Mouse (Mus musculus): ENCODE data around the gene Rnf141. TPM values are rescaled to one million over a fixed set of nuclear protein-coding genes. Genes with fewer than 3 reads are reported as not detected.

The Rnf141 gene
- 13.3 TPM for polyA plus RNA-seq (2017; shearing (Covaris generic))

DNA sequence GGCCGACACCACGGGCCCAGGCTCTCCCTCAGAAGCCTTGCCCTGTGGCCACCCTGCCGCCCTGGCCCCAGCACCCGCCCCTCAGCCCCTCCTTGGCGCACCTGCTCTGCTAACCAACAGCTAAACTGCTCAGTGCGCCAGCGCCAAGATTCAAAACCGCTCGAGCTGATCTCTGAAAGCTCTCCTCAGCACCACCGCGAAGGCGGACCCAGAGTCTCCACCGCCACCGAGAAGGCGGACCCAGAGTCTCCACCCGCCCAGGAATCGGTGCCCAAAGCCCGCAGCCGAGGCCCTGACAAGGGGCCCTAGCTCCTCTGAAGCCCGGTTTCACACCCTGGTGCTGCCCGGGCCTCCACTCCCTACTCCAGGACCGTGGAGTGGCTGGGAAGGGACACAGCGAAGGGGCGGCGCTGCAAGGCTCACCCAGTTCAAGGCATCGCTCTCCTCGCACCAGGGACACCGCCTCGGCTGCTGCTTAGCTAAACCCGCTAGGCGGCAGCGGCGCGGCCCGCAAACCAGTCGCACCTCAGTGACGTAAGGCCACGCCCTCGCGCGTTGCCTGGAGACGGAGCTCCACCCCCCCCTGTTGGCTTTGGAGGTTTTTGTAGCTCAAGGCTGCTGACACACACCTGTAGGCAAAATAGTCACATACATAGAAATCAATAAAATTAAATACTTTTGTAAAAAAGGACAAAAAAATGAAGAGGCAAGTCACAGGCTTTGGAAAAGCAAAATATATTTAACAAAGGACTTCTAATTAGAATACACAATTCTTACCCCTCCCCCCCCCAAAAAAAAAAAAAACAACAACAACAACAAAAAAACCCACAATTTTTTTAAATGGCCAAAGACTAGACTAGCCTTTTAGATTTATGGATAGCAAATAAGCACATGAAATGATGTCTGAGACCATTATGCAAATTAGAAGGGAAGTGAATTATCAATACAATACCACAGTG lies at the start of gene Rnf141:
Gene Rnf141 (minus strand): TSS at position 542 of the 959 bp plus-strand sequence.

DNA sequence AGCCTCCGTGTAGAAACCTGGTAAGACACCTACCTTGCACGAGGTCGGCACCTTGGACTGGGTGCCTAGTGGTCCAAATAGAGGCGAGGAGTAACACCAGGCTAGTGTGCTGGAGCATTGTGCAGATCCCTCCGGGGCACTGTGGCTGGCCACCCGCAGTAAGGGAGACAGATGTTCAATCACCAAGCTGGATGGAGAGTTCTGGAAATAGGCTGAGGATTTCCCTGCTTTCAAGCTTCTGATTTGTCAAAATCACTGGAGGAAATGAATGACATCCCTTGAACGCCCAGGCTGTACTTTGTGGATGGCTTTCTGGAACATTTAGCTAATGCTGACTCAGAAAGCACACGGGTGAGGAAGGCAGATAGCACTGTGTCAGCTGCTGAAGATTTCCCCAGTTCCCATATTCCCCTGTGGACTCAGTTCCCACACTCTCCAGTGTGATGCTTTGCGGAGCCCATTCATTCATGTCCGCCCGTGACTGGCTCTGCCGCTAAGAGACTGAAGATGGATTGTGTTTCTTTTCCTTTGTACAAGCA lies 18.6 kb upstream of the Rnf141 start, which contains the start of gene Lyve1:
Gene Lyve1 (minus strand): TSS at position 489 of the 539 bp plus-strand sequence.

GRCm38 (mm10) chr7:110768001-110768400 lies 76.3 kb downstream of the Rnf141 start, which contains the start of gene Ampd3:
Gene Ampd3, plus strand, starts transcription at chr7:110768206.

Other genes with a start within 250 kb of the Rnf141 start
- gene Sbf2, start 229.5 kb downstream of the Rnf141 start, polyA plus RNA-seq (2017; shearing (Covaris generic)): 7.2 TPM
- gene Adm, start 216.8 kb downstream of the Rnf141 start, polyA plus RNA-seq (2017; shearing (Covaris generic)): 1.1 TPM
- 2.6 TPM for gene Ampd3, start 76.3 kb downstream of the Rnf141 start, polyA plus RNA-seq (2017; shearing (Covaris generic))
- gene Lyve1, start 18.8 kb upstream of the Rnf141 start, polyA plus RNA-seq (2017; shearing (Covaris generic)): not detected
- gene Mrvi1, start 138.0 kb upstream of the Rnf141 start, polyA plus RNA-seq (2017; shearing (Covaris generic)): 1.4 TPM
- 52.6 TPM for gene Ctr9, start 184.5 kb upstream of the Rnf141 start, polyA plus RNA-seq (2017; shearing (Covaris generic))
- gene Eif4g2, start 238.6 kb upstream of the Rnf141 start, polyA plus RNA-seq (2017; shearing (Covaris generic)): 969 TPM